Mouse (Mus musculus) intestine, embryonic 16.5 days (tissue): ENCODE results near the gene Usp12. TPM values are rescaled to one million over a fixed set of nuclear protein-coding genes. Genes with fewer than 3 reads are reported as not detected.

Source experiments
- ATAC-seq: fragments of 200-750 bp; cut with Nextera tagmentation; 2 replicates; pipeline ENCODE4 v1.8.0; 2017; ENCODE audit warnings: moderate TSS enrichment, moderate library complexity
- H3K27ac ChIP-seq: fragments of 300-500 bp; sonication (generic); 2 replicates; pipeline ENCODE4 v1.5.1; 2014; ENCODE audit warnings: mild to moderate bottlenecking, low read length
- H3K27me3 ChIP-seq: fragments of 300-500 bp; sonication (generic); replicated peaks from 2 replicates; pipeline ENCODE4 v1.6.1; 2014; ENCODE audit warnings: low read length, control low read depth, mixed read lengths; ENCODE audit not compliant: control insufficient read depth, insufficient read depth
- H3K36me3 ChIP-seq: fragments of 300-500 bp; sonication (generic); 2 replicates; pipeline ENCODE4 v1.6.1; 2014; ENCODE audit warnings: low read length, control low read depth; ENCODE audit not compliant: control insufficient read depth, insufficient read depth
- H3K4me1 ChIP-seq: fragments of 300-500 bp; sonication (generic); 2 replicates; pipeline ENCODE4 v1.6.1; 2014; ENCODE audit warnings: low read length, control low read depth, mixed read lengths; ENCODE audit not compliant: control insufficient read depth, insufficient read depth
- H3K4me2 ChIP-seq: fragments of 300-500 bp; sonication (generic); 2 replicates; pipeline ENCODE4 v1.6.1; 2014; ENCODE audit warnings: low read depth, low read length, control low read depth
- H3K4me3 ChIP-seq: fragments of 300-500 bp; sonication (generic); 2 replicates; pipeline ENCODE4 v1.5.1; 2014; ENCODE audit warnings: mild to moderate bottlenecking, low read length
- H3K9ac ChIP-seq: fragments of 300-500 bp; sonication (generic); 2 replicates; pipeline ENCODE4 v1.6.1; 2014; ENCODE audit warnings: low read depth, low read length
- H3K9me3 ChIP-seq: fragments of 300-500 bp; sonication (generic); 2 replicates; pipeline ENCODE4 v1.6.1; 2016; ENCODE audit warnings: low read length, control low read depth; ENCODE audit not compliant: control insufficient read depth
- WGBS: fragments of 180-500 bp; shearing (Covaris S2); extraction: QIAGEN DNeasy Blood & Tissue Kit; methylation state at CpG from one replicate; pipeline ENCODE4 v1.1.7; 2014; 5-methylcytosine and 5-hydroxymethylcytosine counted together
- polyA plus RNA-seq: library from polyadenylated mRNA; unstranded; fragments of >200 nt; fragmentation: Nextera tagmentation; extraction: Ambion mirVana; gene quantifications from 2 replicates; pipeline ENCODE4 v1.2.1, GENCODE M21; 2015

Gene Usp12
- polyA plus RNA-seq: 26.7 and 33.7 TPM in 2 replicates

GRCm38 (mm10) chr5:146794853-146795252, at the start of gene Usp12:
Gene Usp12 (minus strand): TSS chr5:146795006.
- Histone ChIP-seq H3K27ac (peak within 1 kb of the TSS; percentile 94), H3K4me1 (peaks cover 33% of the 10 kb centered on the region), H3K36me3 (no peaks in the 10 kb centered on the region), H3K4me2 (peak within 1 kb of the TSS; percentile 82), H3K4me3 (peak within 1 kb of the TSS; percentile 97), H3K27me3 (no peaks in the 10 kb centered on the region), H3K9me3 (no peaks in the 10 kb centered on the region), H3K9ac (peak within 1 kb of the TSS; percentile 98)
- WGBS: 1% methylated on average over 24 of the region's 51 CpGs
- ATAC-seq: peak; percentile 96

GRCm38 (mm10) chr5:146844301-146844941, 49.6 kb upstream of the Usp12 start:
- Histone ChIP-seq H3K27ac (peak overlapping the region; percentile 77), H3K4me1 (peaks cover 19% of the 10 kb centered on the region), H3K36me3 (no peaks in the 10 kb centered on the region), H3K9ac (peak overlapping the region; percentile 72), H3K4me3 (peak overlapping the region; percentile 76), H3K9me3 (no peaks in the 10 kb centered on the region), H3K4me2 (peak overlapping the region; percentile 97), H3K27me3 (no peaks in the 10 kb centered on the region)
- ATAC-seq: no peak; the same call in 1 of the 2 replicates
- WGBS: 9% methylated on average over 6 of the region's 6 CpGs

GRCm38 (mm10) chr5:146841996-146842395, 47.2 kb upstream of the Usp12 start:
- Histone ChIP-seq H3K4me1 (peaks cover 16% of the 10 kb centered on the region), H3K36me3 (no peaks in the 10 kb centered on the region)

GRCm38 (mm10) chr5:146841301-146841700, 46.5 kb upstream of the Usp12 start:
- no peaks in the 10 kb centered on the region for H3K9me3 ChIP-seq
- no peak for ATAC-seq
- 80% methylated on average over 5 of the region's 5 CpGs for WGBS
- H3K4me3 ChIP-seq: no peak overlapping the region
- H3K9ac ChIP-seq: no peak overlapping the region
- H3K27me3 ChIP-seq: no peaks in the 10 kb centered on the region
- H3K36me3 ChIP-seq: peaks cover 5% of the 10 kb centered on the region; the same call in 1 of the 2 replicates
- no peak overlapping the region for H3K27ac ChIP-seq
- H3K4me1 ChIP-seq: peaks cover 11% of the 10 kb centered on the region
- H3K4me2 ChIP-seq: no peak overlapping the region

More at GRCm38 (mm10) chr5:146841996-146842395, 47.2 kb upstream of the Usp12 start:
- Histone ChIP-seq H3K27ac (no peak overlapping the region), H3K9me3 (no peaks in the 10 kb centered on the region), H3K4me3 (no peak overlapping the region), H3K27me3 (no peaks in the 10 kb centered on the region), H3K9ac (no peak overlapping the region), H3K4me2 (no peak overlapping the region)
- 79% methylated on average over 4 of the region's 4 CpGs for WGBS
- ATAC-seq: no peak

- no peak for ATAC-seq
- no peak overlapping the region for H3K9ac ChIP-seq
- H3K4me3 ChIP-seq: no peak overlapping the region
- H3K27ac ChIP-seq: no peak overlapping the region
- peaks cover 7% of the 10 kb centered on the region; the same call in 1 of the 2 replicates for H3K36me3 ChIP-seq
- H3K27me3 ChIP-seq: no peaks in the 10 kb centered on the region
- H3K4me2 ChIP-seq: no peak overlapping the region
- 70% methylated on average over 4 of the region's 4 CpGs for WGBS
- H3K9me3 ChIP-seq: no peaks in the 10 kb centered on the region
- H3K4me1 ChIP-seq: peaks cover 3% of the 10 kb centered on the region; the same call in 1 of the 2 replicates
These were observed 45.6 kb upstream of the Usp12 start for GRCm38 (mm10) chr5:146840422-146840821.

- no peak overlapping the region for H3K27ac ChIP-seq
- H3K4me2 ChIP-seq: no peak overlapping the region
- no peak overlapping the region for H3K9ac ChIP-seq
- no peaks in the 10 kb centered on the region for H3K27me3 ChIP-seq
- H3K4me3 ChIP-seq: no peak overlapping the region
- H3K36me3 ChIP-seq: peaks cover 7% of the 10 kb centered on the region; the same call in 1 of the 2 replicates
- WGBS: 47% methylated on average over 5 of the region's 5 CpGs
- ATAC-seq: no peak
- peaks cover 5% of the 10 kb centered on the region; the same call in 1 of the 2 replicates for H3K4me1 ChIP-seq
- H3K9me3 ChIP-seq: no peaks in the 10 kb centered on the region
These were observed 45.0 kb upstream of the Usp12 start for GRCm38 (mm10) chr5:146839760-146840159.

GRCm38 (mm10) chr5:146838836-146839648, 44.2 kb upstream of the Usp12 start:
- Histone ChIP-seq H3K4me2 (no peak overlapping the region), H3K4me1 (peaks cover 2% of the 10 kb centered on the region; the same call in 1 of the 2 replicates), H3K9ac (no peak overlapping the region), H3K36me3 (peaks cover 10% of the 10 kb centered on the region; the same call in 1 of the 2 replicates), H3K9me3 (no peaks in the 10 kb centered on the region), H3K4me3 (no peak overlapping the region), H3K27ac (no peak overlapping the region), H3K27me3 (no peaks in the 10 kb centered on the region)
- WGBS: 45% methylated on average over 12 of the region's 12 CpGs
- peak; percentile 29; the same call in 1 of the 2 replicates for ATAC-seq

GRCm38 (mm10) chr5:146837967-146838720, 43.3 kb upstream of the Usp12 start:
- Histone ChIP-seq H3K9me3 (no peaks in the 10 kb centered on the region), H3K27ac (no peak overlapping the region), H3K4me3 (no peak overlapping the region), H3K36me3 (peaks cover 10% of the 10 kb centered on the region; the same call in 1 of the 2 replicates), H3K4me1 (peaks cover 5% of the 10 kb centered on the region; the same call in 1 of the 2 replicates), H3K27me3 (no peaks in the 10 kb centered on the region), H3K9ac (no peak overlapping the region), H3K4me2 (no peak overlapping the region)
- 67% methylated on average over 7 of the region's 7 CpGs for WGBS
- no peak for ATAC-seq

GRCm38 (mm10) chr5:146834959-146835358, 40.2 kb upstream of the Usp12 start:
- Histone ChIP-seq H3K27ac (no peak overlapping the region; the same call in 1 of the 2 replicates), H3K4me3 (no peak overlapping the region), H3K9ac (no peak overlapping the region; the same call in none of the 2 replicates), H3K27me3 (no peaks in the 10 kb centered on the region), H3K36me3 (peaks cover 10% of the 10 kb centered on the region; the same call in 1 of the 2 replicates), H3K9me3 (no peaks in the 10 kb centered on the region), H3K4me1 (peaks cover 5% of the 10 kb centered on the region), H3K4me2 (no peak overlapping the region)
- ATAC-seq: no peak
- 71% methylated on average over 8 of the region's 8 CpGs for WGBS
